Mouse (Mus musculus) bone marrow macrophage, adult 2 months (primary cell): ENCODE measurements at regions not wholly inside any gene's neighbourhood (a gene's known extent, or its start where the extent isn't known, plus 50 kb on each side); places are given as distances from the start of the nearest gene placed in this dataset.

Experiments
- H3K27ac ChIP-seq: 2 replicates; pipeline ENCODE4 v1.5.1; 2012; ENCODE audit warnings: low read depth, low read length; ENCODE audit not compliant: insufficient read depth
- H3K4me1 ChIP-seq: 2 replicates; pipeline ENCODE4 v1.6.1; 2012; ENCODE audit warnings: low read length; ENCODE audit not compliant: control insufficient read depth, insufficient read depth
- H3K4me3 ChIP-seq: 2 replicates; pipeline ENCODE4 v1.5.1; 2012; ENCODE audit warnings: mild to moderate bottlenecking, low read length, moderate library complexity; ENCODE audit not compliant: insufficient read depth
- CTCF ChIP-seq: IDR thresholded peaks from 2 replicates; pipeline ENCODE4 v1.5.1; 2012; ENCODE audit warnings: low read depth, mild to moderate bottlenecking, low read length, moderate library complexity
- POLR2A ChIP-seq: IDR thresholded peaks from 2 replicates; pipeline ENCODE4 v1.6.1; 2012; ENCODE audit warnings: mild to moderate bottlenecking, low read depth, low read length, borderline replicate concordance

DNA sequence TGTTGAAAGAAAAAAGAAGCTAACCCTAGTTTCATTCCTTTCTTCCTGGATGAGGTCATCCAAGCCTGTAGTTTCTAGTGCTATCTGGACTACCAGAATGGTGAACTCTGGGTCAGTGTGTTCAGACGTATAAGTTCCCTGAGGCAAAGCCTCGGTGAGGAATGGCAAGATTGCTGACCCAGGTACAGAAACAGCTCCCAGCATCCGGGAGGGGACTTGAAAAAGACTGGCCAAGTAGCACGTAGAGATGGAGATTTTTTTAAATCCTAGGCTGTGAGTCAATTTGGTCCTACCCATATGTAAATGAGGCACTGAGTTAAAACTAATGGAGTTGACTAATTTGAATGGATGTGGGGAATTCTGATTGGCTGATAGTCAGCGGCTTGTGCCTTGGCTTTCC is 55.0 kb upstream of the Gm11084 start:
- no peak for TF ChIP-seq POLR2A
- TF ChIP-seq CTCF = no peak
- peaks cover 64% of the 10 kb centered on the region for H3K4me1 ChIP-seq
- H3K4me3 ChIP-seq = no peak overlapping the region
- peak overlapping the region; percentile 89 for H3K27ac ChIP-seq

- TF ChIP-seq CTCF = no peak
- TF ChIP-seq POLR2A = no peak
- peak overlapping the region; percentile 89 for H3K27ac ChIP-seq
- no peak overlapping the region for H3K4me3 ChIP-seq
- peaks cover 59% of the 10 kb centered on the region for H3K4me1 ChIP-seq
Measured at GRCm38 (mm10) chr2:73040031-73040430, 53.5 kb upstream of the Gm11084 start.

- no peak for TF ChIP-seq POLR2A
- TF ChIP-seq CTCF = no peak
- H3K4me3 ChIP-seq = no peak overlapping the region
- peaks cover 55% of the 10 kb centered on the region for H3K4me1 ChIP-seq
- peak overlapping the region; percentile 92 for H3K27ac ChIP-seq
Measured at GRCm38 (mm10) chr2:73039300-73039699, 52.8 kb upstream of the Gm11084 start.

- no peak overlapping the region for H3K4me3 ChIP-seq
- H3K4me1 ChIP-seq = peaks cover 49% of the 10 kb centered on the region
- H3K27ac ChIP-seq = peak overlapping the region; percentile 62
- no peak for TF ChIP-seq POLR2A
- TF ChIP-seq CTCF = no peak
Measured at GRCm38 (mm10) chr2:73038290-73038732, 51.8 kb upstream of the Gm11084 start.

DNA sequence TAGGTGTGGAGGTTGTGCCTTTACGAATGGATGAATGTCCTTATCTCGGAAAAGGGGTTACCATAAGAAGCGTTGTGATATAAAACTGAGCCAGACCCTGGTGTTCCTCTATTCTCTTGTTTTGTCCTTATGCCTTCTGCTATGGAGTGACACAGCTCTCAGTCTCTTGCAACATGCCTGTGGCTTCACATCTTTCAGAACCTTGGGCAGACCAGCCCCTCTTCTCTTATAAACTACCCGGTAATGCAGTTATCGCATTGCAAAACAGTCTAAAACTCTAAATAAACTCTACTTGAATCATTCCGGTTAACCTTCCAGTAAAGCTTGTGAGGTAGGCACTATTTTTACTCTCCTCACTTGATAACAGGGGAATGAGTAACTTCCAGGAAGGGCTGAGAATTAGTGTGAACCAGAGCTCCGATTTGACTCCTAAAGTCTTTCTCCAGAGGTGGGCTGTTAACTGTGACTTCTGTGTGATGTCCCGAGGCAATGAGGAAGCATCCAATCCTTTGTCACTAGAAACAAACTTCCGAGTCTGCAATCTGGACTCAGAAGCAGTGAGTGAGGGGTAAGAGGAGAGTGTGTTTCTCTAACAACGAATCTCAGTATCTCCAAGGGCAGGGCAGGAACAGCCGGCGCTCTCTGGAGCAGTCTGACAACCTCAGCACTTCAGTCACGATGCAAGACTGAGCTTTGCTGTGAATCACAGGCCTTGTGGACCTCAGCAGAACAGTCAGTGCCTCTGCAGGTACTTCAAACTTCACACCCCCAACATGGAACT is 50.9 kb upstream of the Gm11084 start:
- H3K4me1 ChIP-seq = peaks cover 44% of the 10 kb centered on the region
- peak overlapping the region; percentile 62 for H3K27ac ChIP-seq
- no peak for TF ChIP-seq CTCF
- no peak for TF ChIP-seq POLR2A
- no peak overlapping the region for H3K4me3 ChIP-seq
